Mouse (Mus musculus): Measurements from ENCODE around the gene Itga5. TPM values are rescaled to one million over a fixed set of nuclear protein-coding genes. Genes with fewer than 3 reads are reported as not detected.

Gene Itga5
- total and polyA plus RNA-seq, 3 experiments = 0.17 to 1.8 (median 0.28) TPM

GRCm38 (mm10) chr15:103295851-103296250, 70.7 kb downstream of the Itga5 start:
- Histone ChIP-seq H3K27ac (ENCODE audit: insufficient read depth, low read depth) (no peak overlapping the region), H3K36me3 (replicated peaks in 1 of 2; ENCODE audit: control insufficient read depth in 1 of 2, insufficient read depth in 1 of 2, low read length in 1 of 2) (peaks cover 39 to 88% of the 10 kb centered on the region in 2 experiments), H3K4me3 (replicated peaks in 1 of 3; ENCODE audit: low read depth in 2 of 3, low read length in 2 of 3, poor library complexity in 1 of 3) (no peak overlapping the region), H3K4me2 (ENCODE audit: insufficient read depth, low read depth, poor library complexity, severe bottlenecking) (no peak overlapping the region), H3K27me3 (replicated peaks) (no peaks in the 10 kb centered on the region), H3K4me1 (ENCODE audit: control insufficient read depth in 1 of 2, insufficient read depth in 2 of 2) (peaks cover 9 to 45% of the 10 kb centered on the region in 2 experiments), H3K79me2 (replicated peaks; ENCODE audit: control insufficient read depth, extremely low read depth, insufficient read depth, poor library complexity, severe bottlenecking) (no peaks in the 10 kb centered on the region), H3K9me3 (replicated peaks; ENCODE audit: low read length) (no peaks in the 10 kb centered on the region), H3K9ac (ENCODE audit: insufficient read depth, low read depth) (no peak overlapping the region)
- in situ Hi-C loops (cut with MboI; ENCODE audit: low pct_ligation_motif_present, low pct_unique_long_range_greater_than_20kb, low sequenced_read_pairs) = no loop called here
- TF ChIP-seq SIN3A (IDR thresholded peaks at IDR 0.05; ENCODE audit: low read length) = no peak
- dilution Hi-C loops (cut with MboI; ENCODE audit: extremely low pct_ligation_motif_present, extremely low pct_unique_long_range_greater_than_20kb, low sequenced_read_pairs) = no loop called here
- DNase-seq (ENCODE audit: extremely low read depth) = no peak

GRCm38 (mm10) chr15:103294649-103295048, 71.9 kb downstream of the Itga5 start:
- Histone ChIP-seq H3K27ac (ENCODE audit: insufficient read depth, low read depth) (no peak overlapping the region), H3K36me3 (replicated peaks in 1 of 2; ENCODE audit: control insufficient read depth in 1 of 2, insufficient read depth in 1 of 2, low read length in 1 of 2) (peaks cover 48 to 92% of the 10 kb centered on the region in 2 experiments), H3K9ac (ENCODE audit: insufficient read depth, low read depth) (no peak overlapping the region), H3K79me2 (replicated peaks; ENCODE audit: control insufficient read depth, extremely low read depth, insufficient read depth, poor library complexity, severe bottlenecking) (peaks cover under 1% of the 10 kb centered on the region; the same call in 1 of the 2 replicates), H3K4me1 (ENCODE audit: control insufficient read depth in 1 of 2, insufficient read depth in 2 of 2) (peaks cover 7 to 33% of the 10 kb centered on the region in 2 experiments), H3K9me3 (replicated peaks; ENCODE audit: low read length) (no peaks in the 10 kb centered on the region), H3K27me3 (replicated peaks) (no peaks in the 10 kb centered on the region), H3K4me2 (ENCODE audit: insufficient read depth, low read depth, poor library complexity, severe bottlenecking) (no peak overlapping the region), H3K4me3 (replicated peaks in 1 of 3; ENCODE audit: low read depth in 2 of 3, low read length in 2 of 3, poor library complexity in 1 of 3) (no peak overlapping the region)
- in situ Hi-C loops (cut with MboI; ENCODE audit: low pct_ligation_motif_present, low pct_unique_long_range_greater_than_20kb, low sequenced_read_pairs) = no loop called here
- no peak for TF ChIP-seq BHLHE40 (IDR thresholded peaks at IDR 0.05; ENCODE audit: low read depth, low read length)
- TF ChIP-seq TCF12 (IDR thresholded peaks at IDR 0.05; ENCODE audit: low read depth, low read length) = no peak
- no peak for TF ChIP-seq ETS1 (conservative IDR thresholded peaks at IDR 0.05; ENCODE audit: low read depth, low read length)
- no peak for TF ChIP-seq RAD21 (IDR thresholded peaks at IDR 0.05; ENCODE audit: low read depth, low read length)
- no peak for TF ChIP-seq MXI1 (IDR thresholded peaks at IDR 0.05; ENCODE audit: low read depth, low read length)
- no peak for TF ChIP-seq ZC3H11A (IDR thresholded peaks at IDR 0.05; ENCODE audit: low read depth, low read length)
- dilution Hi-C loops (cut with MboI; ENCODE audit: extremely low pct_ligation_motif_present, extremely low pct_unique_long_range_greater_than_20kb, low sequenced_read_pairs) = no loop called here
- no peak for DNase-seq (ENCODE audit: extremely low read depth)

Other genes with a start within 250 kb of the Itga5 start
- gene Smug1, start 199.7 kb downstream of the Itga5 start, total RNA-seq (2012; rRNA removed) = 7.3 and 7.8 TPM in 2 replicates
- gene Smug1, start 199.7 kb downstream of the Itga5 start, total RNA-seq (2014; rRNA removed) = 9.5 and 9.8 TPM in 2 replicates
- 6.1 and 7.3 TPM in 2 replicates for gene Smug1, start 199.7 kb downstream of the Itga5 start, polyA plus RNA-seq (2012; ENCODE audit: insufficient read length, low read depth)
- gene Cbx5, start 126.9 kb downstream of the Itga5 start, total RNA-seq (2012; rRNA removed) = 94.9 and 99.6 TPM in 2 replicates
- 152 and 171 TPM in 2 replicates for gene Cbx5, start 126.9 kb downstream of the Itga5 start, total RNA-seq (2014; rRNA removed)
- 128 and 151 TPM in 2 replicates for gene Cbx5, start 126.9 kb downstream of the Itga5 start, polyA plus RNA-seq (2012; ENCODE audit: insufficient read length, low read depth)
- gene Hnrnpa1, start 126.3 kb downstream of the Itga5 start, total RNA-seq (2012; rRNA removed) = 635 and 691 TPM in 2 replicates
- 757 and 802 TPM in 2 replicates for gene Hnrnpa1, start 126.3 kb downstream of the Itga5 start, total RNA-seq (2014; rRNA removed)
- gene Hnrnpa1, start 126.3 kb downstream of the Itga5 start, polyA plus RNA-seq (2012; ENCODE audit: insufficient read length, low read depth) = 1,746 and 1,799 TPM in 2 replicates
- 0.13 TPM in 1 of 2 replicates, not detected in the other for gene Nfe2, start 108.4 kb downstream of the Itga5 start, total RNA-seq (2012; rRNA removed)
- not detected in 2 replicates for gene Nfe2, start 108.4 kb downstream of the Itga5 start, total RNA-seq (2014; rRNA removed)
- 0.14 and 0.33 TPM in 2 replicates for gene Nfe2, start 108.4 kb downstream of the Itga5 start, polyA plus RNA-seq (2012; ENCODE audit: insufficient read length, low read depth)
- 80.0 and 97.9 TPM in 2 replicates for gene Copz1, start 94.0 kb downstream of the Itga5 start, total RNA-seq (2012; rRNA removed)
- 135 and 148 TPM in 2 replicates for gene Copz1, start 94.0 kb downstream of the Itga5 start, total RNA-seq (2014; rRNA removed)
- 263 and 271 TPM in 2 replicates for gene Copz1, start 94.0 kb downstream of the Itga5 start, polyA plus RNA-seq (2012; ENCODE audit: insufficient read length, low read depth)
- gene Gpr84, start 56.2 kb downstream of the Itga5 start, total RNA-seq (2012; rRNA removed) = 0.25 and 0.42 TPM in 2 replicates
- gene Gpr84, start 56.2 kb downstream of the Itga5 start, total RNA-seq (2014; rRNA removed) = 0.26 and 0.66 TPM in 2 replicates
- gene Gpr84, start 56.2 kb downstream of the Itga5 start, polyA plus RNA-seq (2012; ENCODE audit: insufficient read length, low read depth) = 0.79 and 1.4 TPM in 2 replicates
- gene Zfp385a, start 26.7 kb downstream of the Itga5 start, total RNA-seq (2012; rRNA removed) = 2.7 and 3.1 TPM in 2 replicates
- 1.0 and 1.2 TPM in 2 replicates for gene Zfp385a, start 26.7 kb downstream of the Itga5 start, total RNA-seq (2014; rRNA removed)
- 45.2 and 59.9 TPM in 2 replicates for gene Zfp385a, start 26.7 kb downstream of the Itga5 start, polyA plus RNA-seq (2012; ENCODE audit: insufficient read length, low read depth)
- 0.21 TPM in 1 of 2 replicates, not detected in the other for gene Gtsf1, start 63.7 kb upstream of the Itga5 start, total RNA-seq (2012; rRNA removed)
- not detected in 2 replicates for gene Gtsf1, start 63.7 kb upstream of the Itga5 start, total RNA-seq (2014; rRNA removed)
- not detected in 2 replicates for gene Gtsf1, start 63.7 kb upstream of the Itga5 start, polyA plus RNA-seq (2012; ENCODE audit: insufficient read length, low read depth)
- gene Gtsf2, start 81.7 kb upstream of the Itga5 start, total RNA-seq (2012; rRNA removed) = not detected in 2 replicates
- gene Gtsf2, start 81.7 kb upstream of the Itga5 start, total RNA-seq (2014; rRNA removed) = not detected in 2 replicates
- not detected in 2 replicates for gene Gtsf2, start 81.7 kb upstream of the Itga5 start, polyA plus RNA-seq (2012; ENCODE audit: insufficient read length, low read depth)
- gene Nckap1l, start 87.0 kb upstream of the Itga5 start, total RNA-seq (2012; rRNA removed) = 58.5 and 68.6 TPM in 2 replicates
- gene Nckap1l, start 87.0 kb upstream of the Itga5 start, total RNA-seq (2014; rRNA removed) = 77.7 and 78.2 TPM in 2 replicates
- 102 and 109 TPM in 2 replicates for gene Nckap1l, start 87.0 kb upstream of the Itga5 start, polyA plus RNA-seq (2012; ENCODE audit: insufficient read length, low read depth)
- gene Pde1b, start 136.3 kb upstream of the Itga5 start, total RNA-seq (2012; rRNA removed) = 15.0 and 16.3 TPM in 2 replicates
- 14.2 and 19.2 TPM in 2 replicates for gene Pde1b, start 136.3 kb upstream of the Itga5 start, total RNA-seq (2014; rRNA removed)
- gene Pde1b, start 136.3 kb upstream of the Itga5 start, polyA plus RNA-seq (2012; ENCODE audit: insufficient read length, low read depth) = 31.9 and 36.7 TPM in 2 replicates
- gene Ppp1r1a, start 171.2 kb upstream of the Itga5 start, total RNA-seq (2012; rRNA removed) = 0.21 TPM in 1 of 2 replicates, not detected in the other
- gene Ppp1r1a, start 171.2 kb upstream of the Itga5 start, total RNA-seq (2014; rRNA removed) = not detected in 2 replicates
- gene Ppp1r1a, start 171.2 kb upstream of the Itga5 start, polyA plus RNA-seq (2012; ENCODE audit: insufficient read length, low read depth) = 0.59 and 1.1 TPM in 2 replicates
- not detected in 2 replicates for gene Glycam1, start 198.3 kb upstream of the Itga5 start, total RNA-seq (2012; rRNA removed)
- not detected in 2 replicates for gene Glycam1, start 198.3 kb upstream of the Itga5 start, total RNA-seq (2014; rRNA removed)
- not detected in 2 replicates for gene Glycam1, start 198.3 kb upstream of the Itga5 start, polyA plus RNA-seq (2012; ENCODE audit: insufficient read length, low read depth)